ENCODE assay signal across 33 mouse cellular contexts in genomic region chr2:148357145-148357544, GRCm38 (mm10). TPM values are rescaled to one million over a fixed set of nuclear protein-coding genes. Genes with fewer than 3 reads are reported as not detected.
"Had no signal": no experiment of that assay in that cellular context is flagged by ENCODE, and none has a peak within 500 bp of the region (broad histone marks: within the 10 kb centered on the region; RNA-seq: fewer than 3 reads in every experiment).

No protein-coding gene starts in this region.

- H3K9ac ChIP-seq: limb, embryonic 12.5 days; limb, embryonic 13.5 days; limb, embryonic 15.5 days; liver, embryonic 12.5 days; liver, embryonic 13.5 days; liver, embryonic 14.5 days; liver, embryonic 15.5 days; liver, postnatal 0 days; lung, embryonic 14.5 days; lung, embryonic 15.5 days; midbrain, embryonic 12.5 days; midbrain, embryonic 13.5 days; midbrain, embryonic 15.5 days; neural tube, embryonic 12.5 days had no signal

- H3K4me3 ChIP-seq: limb, embryonic 10.5 days; limb, embryonic 12.5 days; limb, embryonic 13.5 days; limb, embryonic 15.5 days; liver, embryonic 12.5 days; liver, embryonic 13.5 days; liver, embryonic 15.5 days; lung, embryonic 15.5 days; megakaryocyte, embryonic 14.5 days; midbrain, embryonic 12.5 days; midbrain, embryonic 13.5 days; midbrain, embryonic 15.5 days; myocyte; neural tube, embryonic 12.5 days had no signal

- H3K4me2 ChIP-seq: limb, embryonic 12.5 days; limb, embryonic 13.5 days; limb, embryonic 15.5 days; liver, embryonic 11.5 days; liver, embryonic 12.5 days; liver, embryonic 13.5 days; liver, embryonic 15.5 days; lung, embryonic 14.5 days; lung, embryonic 15.5 days; midbrain, embryonic 12.5 days; midbrain, embryonic 13.5 days; midbrain, embryonic 15.5 days; neural tube, embryonic 12.5 days had no signal

- H3K9me3 ChIP-seq: limb, embryonic 10.5 days; limb, embryonic 12.5 days; limb, embryonic 13.5 days; limb, embryonic 15.5 days; liver, embryonic 12.5 days; liver, embryonic 13.5 days; liver, embryonic 15.5 days; lung, embryonic 15.5 days; midbrain, embryonic 12.5 days; midbrain, embryonic 13.5 days; midbrain, embryonic 15.5 days; neural tube, embryonic 12.5 days had no signal

- H3K4me1 ChIP-seq: limb, embryonic 10.5 days; limb, embryonic 15.5 days; liver, embryonic 12.5 days; liver, embryonic 13.5 days; liver, embryonic 15.5 days; lung, embryonic 15.5 days; midbrain, embryonic 12.5 days; midbrain, embryonic 13.5 days; midbrain, embryonic 15.5 days; neural tube, embryonic 12.5 days had no signal

- ATAC-seq: liver, embryonic 12.5 days; liver, postnatal 0 days; lung, postnatal 0 days; midbrain, embryonic 13.5 days; midbrain, embryonic 15.5 days; midbrain, embryonic 16.5 days had no signal

- H3K36me3 ChIP-seq: limb, embryonic 10.5 days; limb, embryonic 12.5 days; limb, embryonic 13.5 days; limb, embryonic 15.5 days; liver, embryonic 12.5 days; liver, embryonic 13.5 days; liver, embryonic 15.5 days; lung, embryonic 15.5 days; midbrain, embryonic 12.5 days; midbrain, embryonic 13.5 days; midbrain, embryonic 15.5 days; neural tube, embryonic 12.5 days had no signal

- H3K27ac ChIP-seq: limb, embryonic 10.5 days; limb, embryonic 12.5 days; limb, embryonic 13.5 days; limb, embryonic 15.5 days; liver, embryonic 12.5 days; liver, embryonic 13.5 days; liver, embryonic 14.5 days; liver, embryonic 15.5 days; lung, embryonic 15.5 days; macrophage; midbrain, embryonic 12.5 days; midbrain, embryonic 13.5 days; midbrain, embryonic 15.5 days; neural tube, embryonic 12.5 days had no signal

- DNase-seq: left cerebral cortex, postnatal 4 days; liver; liver, embryonic 13.5 days; liver, postnatal 0 days; lung, adult 18-20 months; lung, adult 2 months; lung, embryonic 14.5 days; lung, postnatal 10 days; lung, postnatal 14 days; lung, postnatal 36 days; lung, postnatal 4 days; midbrain, embryonic 14.5 days had no signal

- H3K27me3 ChIP-seq: limb, embryonic 12.5 days; limb, embryonic 13.5 days; limb, embryonic 15.5 days; liver, embryonic 12.5 days; liver, embryonic 13.5 days; liver, embryonic 15.5 days; lung, embryonic 15.5 days; midbrain, embryonic 12.5 days; midbrain, embryonic 13.5 days; midbrain, embryonic 15.5 days; neural tube, embryonic 12.5 days had no signal

RNA-seq across cellular contexts. Expression of gene Sstr4, which starts 38.0 kb away (rescaled TPM):
- total RNA-seq: liver, adult 2 months; megakaryocyte-erythroid progenitor cell, adult 5-6 weeks had no signal
- polyA plus RNA-seq: liver, adult 2 months; liver, embryonic 13.5 days; liver, embryonic 14.5 days; liver, embryonic 15.5 days; liver, embryonic 16.5 days; liver, postnatal 0 days; macrophage; myocyte had no signal
